Mouse (Mus musculus) layer of hippocampus, postnatal 14 days (tissue): Measurements from ENCODE around the gene Acy3. TPM values are rescaled to one million over a fixed set of nuclear protein-coding genes. Genes with fewer than 3 reads are reported as not detected.

Experiments used
- DNase-seq, 2 experiments: peaks; one replicate each; pipeline ENCODE4 v3.0.0; 2021 to 2022; ENCODE audit warnings: low spot score in 2 of 2, mixed read lengths in 1 of 2
- total RNA-seq, 2 experiments: library from RNA; stranded (reverse); gene quantifications; 2 replicates each; pipeline ENCODE4 v1.2.3; 2021

Acy3 gene
- total RNA-seq, 2 experiments from 2014 or later = 2.0 to 2.3 TPM

GRCm38 (mm10) chr19:4037788-4038232, 51.4 kb downstream of the Acy3 start, which contains the start of gene Gstp1:
Gene Gstp1, minus strand, starts transcription at chr19:4037985.
- peak; percentile 83 to 85 for DNase-seq

Other genes starting within 250 kb of the Acy3 start
- 10 to 100 TPM; 59.0 to 61.5 TPM for gene Kmt5b, start 219.1 kb upstream of the Acy3 start, total RNA-seq
- gene Chka, start 134.8 kb upstream of the Acy3 start, total RNA-seq = 100 to 1,000 TPM in 1 of 2 experiments, 10 to 100 TPM in 1; 98.8 to 100 TPM
- gene Tcirg1, start 79.4 kb upstream of the Acy3 start, total RNA-seq = 10 to 100 TPM; 15.4 to 20.2 TPM
- gene Ndufs8, start 73.8 kb upstream of the Acy3 start, total RNA-seq = 100 to 1,000 TPM; 130 TPM
- 1 to 10 TPM; 2.8 TPM for gene Aldh3b1, start 56.8 kb upstream of the Acy3 start, total RNA-seq
- gene Unc93b1, start 51.4 kb upstream of the Acy3 start, total RNA-seq = 10 to 100 TPM; 17.1 to 18.1 TPM
- not detected for gene Aldh3b3, start 27.9 kb upstream of the Acy3 start, total RNA-seq
- 1 to 10 TPM in 1 of 2 experiments, under 1 TPM in 1; 0.98 to 1.9 TPM for gene Aldh3b2, start 14.2 kb upstream of the Acy3 start, total RNA-seq
- not detected for gene Tbx10, start 6.2 kb downstream of the Acy3 start, total RNA-seq
- gene Nudt8, start 14.0 kb downstream of the Acy3 start, total RNA-seq = 10 to 100 TPM; 12.3 to 12.5 TPM
- 1 to 10 TPM; 1.5 to 2.2 TPM for gene Gm49405, start 14.1 kb downstream of the Acy3 start, total RNA-seq
- gene Doc2g, start 16.7 kb downstream of the Acy3 start, total RNA-seq = 1 to 10 TPM; 2.3 to 3.0 TPM
- 100 to 1,000 TPM; 234 to 250 TPM for gene Ndufv1, start 26.2 kb downstream of the Acy3 start, total RNA-seq
- gene Gstp1, start 51.4 kb downstream of the Acy3 start, total RNA-seq = 100 to 1,000 TPM; 264 to 267 TPM
- gene Gstp2, start 59.5 kb downstream of the Acy3 start, total RNA-seq = 10 to 100 TPM; 25.9 to 48.3 TPM
- not detected for gene Gstp3, start 73.0 kb downstream of the Acy3 start, total RNA-seq
- gene Cabp2, start 95.0 kb downstream of the Acy3 start, total RNA-seq = not detected
- gene Cdk2ap2, start 110.6 kb downstream of the Acy3 start, total RNA-seq = 10 to 100 TPM; 25.0 to 34.1 TPM
- gene Pitpnm1, start 113.4 kb downstream of the Acy3 start, total RNA-seq = 100 to 1,000 TPM; 192 to 214 TPM
- 10 to 100 TPM; 73.9 to 83.2 TPM for gene Aip, start 139.3 kb downstream of the Acy3 start, total RNA-seq
- gene Gpr152, start 153.2 kb downstream of the Acy3 start, total RNA-seq = not detected
- not detected for gene Cabp4, start 157.5 kb downstream of the Acy3 start, total RNA-seq
- gene Coro1b, start 162.0 kb downstream of the Acy3 start, total RNA-seq = 100 to 1,000 TPM in 1 of 2 experiments, 10 to 100 TPM in 1; 91.1 to 102 TPM
- gene Ptprcap, start 167.0 kb downstream of the Acy3 start, total RNA-seq = 1 to 10 TPM in 1 of 2 experiments, under 1 TPM in 1; 0.99 to 2.5 TPM
- gene Rps6kb2, start 176.8 kb downstream of the Acy3 start, total RNA-seq = 10 to 100 TPM; 32.6 to 40.9 TPM
- 1 to 10 TPM; 4.0 to 4.9 TPM for gene Carns1, start 188.9 kb downstream of the Acy3 start, total RNA-seq
- 1 to 10 TPM in 1 of 2 experiments, under 1 TPM in 1; 0.74 to 1.8 TPM for gene Tbc1d10c, start 204.7 kb downstream of the Acy3 start, total RNA-seq
- gene Ppp1ca, start 205.5 kb downstream of the Acy3 start, total RNA-seq = 100 to 1,000 TPM; 281 TPM
- gene Rad9a, start 215.1 kb downstream of the Acy3 start, total RNA-seq = 1 to 10 TPM; 6.6 to 6.7 TPM
- gene Clcf1, start 227.7 kb downstream of the Acy3 start, total RNA-seq = under 1 TPM; 0.88 to 0.90 TPM
- not detected for gene AC109138.7, start 227.8 kb downstream of the Acy3 start, total RNA-seq
- 10 to 100 TPM; 11.9 to 13.5 TPM for gene Pold4, start 245.3 kb downstream of the Acy3 start, total RNA-seq